Mouse (Mus musculus): ENCODE data around the gene Lhfp. TPM values are rescaled to one million over a fixed set of nuclear protein-coding genes. Genes with fewer than 3 reads are reported as not detected.
"Not testable (repeated sequence)": the region's sequence is repeated elsewhere in the genome, so short reads cannot be mapped to it uniquely, and the experiment has no call there.

Lhfp gene
- polyA plus RNA-seq, 1 experiment from 2014 or later, result 34.9 TPM

- ATAC-seq (ENCODE audit: low read depth); H3K36me3 ChIP-seq (ENCODE audit: control insufficient read depth, insufficient read depth, low read length); H3K4me1 ChIP-seq (ENCODE audit: control insufficient read depth, insufficient read depth, low read length); H3K9me3 ChIP-seq (ENCODE audit: control insufficient read depth, low read length); H3K4me3 ChIP-seq (ENCODE audit: low read depth, low read length); H3K27me3 ChIP-seq (ENCODE audit: control insufficient read depth, insufficient read depth, low read length); H3K4me2 ChIP-seq (ENCODE audit: low read depth, low read length); H3K9ac ChIP-seq (replicated peaks; ENCODE audit: low read depth, low read length); H3K27ac ChIP-seq (ENCODE audit: low read depth, low read length): not testable (repeated sequence)
- 89% methylated on average over 9 of the region's 9 CpGs for WGBS
Measured at GRCm38 (mm10) chr3:53232411-53232810, 191.1 kb downstream of the Lhfp start.

- Histone ChIP-seq H3K4me2 (ENCODE audit: low read depth, low read length) (no peak overlapping the region), H3K4me3 (ENCODE audit: low read depth, low read length) (no peak overlapping the region), H3K9me3 (ENCODE audit: control insufficient read depth, low read length) (no peaks in the 10 kb centered on the region), H3K4me1 (ENCODE audit: control insufficient read depth, insufficient read depth, low read length) (0 out of 2 replicates have a peak, but pooled peaks cover 2% of the 10 kb centered on the region), H3K36me3 (ENCODE audit: control insufficient read depth, insufficient read depth, low read length) (no peaks in the 10 kb centered on the region), H3K27me3 (ENCODE audit: control insufficient read depth, insufficient read depth, low read length) (no peaks in the 10 kb centered on the region), H3K9ac (replicated peaks; ENCODE audit: low read depth, low read length) (no peak overlapping the region), H3K27ac (ENCODE audit: low read depth, low read length) (no peak overlapping the region)
- no peak for ATAC-seq (ENCODE audit: low read depth)
Measured at GRCm38 (mm10) chr3:53234689-53235088, 193.4 kb downstream of the Lhfp start.

GRCm38 (mm10) chr3:53236471-53236870 lies 195.1 kb downstream of the Lhfp start:
- H3K36me3 ChIP-seq (ENCODE audit: control insufficient read depth, insufficient read depth, low read length), result no peaks in the 10 kb centered on the region
- H3K9me3 ChIP-seq (ENCODE audit: control insufficient read depth, low read length), result no peaks in the 10 kb centered on the region
- H3K27ac ChIP-seq (ENCODE audit: low read depth, low read length), result no peak overlapping the region
- H3K4me2 ChIP-seq (ENCODE audit: low read depth, low read length), result no peak overlapping the region
- no peak overlapping the region for H3K9ac ChIP-seq (replicated peaks; ENCODE audit: low read depth, low read length)
- H3K4me1 ChIP-seq (ENCODE audit: control insufficient read depth, insufficient read depth, low read length), result no peaks in the 10 kb centered on the region
- no peaks in the 10 kb centered on the region for H3K27me3 ChIP-seq (ENCODE audit: control insufficient read depth, insufficient read depth, low read length)
- no peak for ATAC-seq (ENCODE audit: low read depth)
- 84% methylated on average over 4 of the region's 4 CpGs for WGBS
- no peak overlapping the region for H3K4me3 ChIP-seq (ENCODE audit: low read depth, low read length)

GRCm38 (mm10) chr3:53240150-53240549 lies 198.8 kb downstream of the Lhfp start:
- 98% methylated on average over 3 of the region's 3 CpGs for WGBS
- Histone ChIP-seq H3K27ac (ENCODE audit: low read depth, low read length) (no peak overlapping the region), H3K4me2 (ENCODE audit: low read depth, low read length) (no peak overlapping the region), H3K36me3 (ENCODE audit: control insufficient read depth, insufficient read depth, low read length) (no peaks in the 10 kb centered on the region), H3K9ac (replicated peaks; ENCODE audit: low read depth, low read length) (no peak overlapping the region), H3K27me3 (ENCODE audit: control insufficient read depth, insufficient read depth, low read length) (no peaks in the 10 kb centered on the region), H3K4me3 (ENCODE audit: low read depth, low read length) (no peak overlapping the region), H3K9me3 (ENCODE audit: control insufficient read depth, low read length) (no peaks in the 10 kb centered on the region), H3K4me1 (ENCODE audit: control insufficient read depth, insufficient read depth, low read length) (no peaks in the 10 kb centered on the region)
- ATAC-seq (ENCODE audit: low read depth), result no peak

- Histone ChIP-seq H3K4me3 (ENCODE audit: low read depth, low read length) (no peak overlapping the region), H3K9me3 (ENCODE audit: control insufficient read depth, low read length) (no peaks in the 10 kb centered on the region), H3K4me1 (ENCODE audit: control insufficient read depth, insufficient read depth, low read length) (peaks cover 7% of the 10 kb centered on the region; the same call in 1 of the 2 replicates), H3K27me3 (ENCODE audit: control insufficient read depth, insufficient read depth, low read length) (no peaks in the 10 kb centered on the region), H3K9ac (replicated peaks; ENCODE audit: low read depth, low read length) (no peak overlapping the region), H3K27ac (ENCODE audit: low read depth, low read length) (no peak overlapping the region), H3K4me2 (ENCODE audit: low read depth, low read length) (no peak overlapping the region), H3K36me3 (ENCODE audit: control insufficient read depth, insufficient read depth, low read length) (no peaks in the 10 kb centered on the region)
- 90% methylated on average over 9 of the region's 9 CpGs for WGBS
- no peak for ATAC-seq (ENCODE audit: low read depth)
Measured at GRCm38 (mm10) chr3:53245571-53246208, 204.4 kb downstream of the Lhfp start.

GRCm38 (mm10) chr3:53247102-53247501 lies 205.8 kb downstream of the Lhfp start:
- Histone ChIP-seq H3K4me1 (ENCODE audit: control insufficient read depth, insufficient read depth, low read length) (peaks cover 7% of the 10 kb centered on the region; the same call in 1 of the 2 replicates), H3K4me3 (ENCODE audit: low read depth, low read length) (no peak overlapping the region), H3K9ac (replicated peaks; ENCODE audit: low read depth, low read length) (no peak overlapping the region), H3K9me3 (ENCODE audit: control insufficient read depth, low read length) (no peaks in the 10 kb centered on the region), H3K27ac (ENCODE audit: low read depth, low read length) (no peak overlapping the region), H3K36me3 (ENCODE audit: control insufficient read depth, insufficient read depth, low read length) (no peaks in the 10 kb centered on the region), H3K27me3 (ENCODE audit: control insufficient read depth, insufficient read depth, low read length) (no peaks in the 10 kb centered on the region), H3K4me2 (ENCODE audit: low read depth, low read length) (no peak overlapping the region)
- no peak for ATAC-seq (ENCODE audit: low read depth)
- WGBS, result 81% methylated on average over 3 of the region's 3 CpGs

- Histone ChIP-seq H3K27ac (ENCODE audit: low read depth, low read length) (no peak overlapping the region), H3K4me3 (ENCODE audit: low read depth, low read length) (no peak overlapping the region), H3K4me1 (ENCODE audit: control insufficient read depth, insufficient read depth, low read length) (peaks cover 7% of the 10 kb centered on the region; the same call in 1 of the 2 replicates), H3K9me3 (ENCODE audit: control insufficient read depth, low read length) (no peaks in the 10 kb centered on the region), H3K36me3 (ENCODE audit: control insufficient read depth, insufficient read depth, low read length) (no peaks in the 10 kb centered on the region), H3K9ac (replicated peaks; ENCODE audit: low read depth, low read length) (no peak overlapping the region), H3K4me2 (ENCODE audit: low read depth, low read length) (no peak overlapping the region), H3K27me3 (ENCODE audit: control insufficient read depth, insufficient read depth, low read length) (no peaks in the 10 kb centered on the region)
- no peak for ATAC-seq (ENCODE audit: low read depth)
- WGBS, result 32% methylated on average over 10 of the region's 10 CpGs
Measured at GRCm38 (mm10) chr3:53248158-53248874, 207.0 kb downstream of the Lhfp start.

GRCm38 (mm10) chr3:53252556-53252955 lies 211.2 kb downstream of the Lhfp start:
- ATAC-seq (ENCODE audit: low read depth), result no peak
- no peak overlapping the region for H3K4me2 ChIP-seq (ENCODE audit: low read depth, low read length)
- 93% methylated on average over 5 of the region's 5 CpGs for WGBS

GRCm38 (mm10) chr3:53253223-53253832 lies 212.0 kb downstream of the Lhfp start:
- no peak overlapping the region for H3K4me3 ChIP-seq (ENCODE audit: low read depth, low read length)
- H3K9me3 ChIP-seq (ENCODE audit: control insufficient read depth, low read length), result no peaks in the 10 kb centered on the region
- no peak overlapping the region for H3K27ac ChIP-seq (ENCODE audit: low read depth, low read length)
- WGBS, result 23% methylated on average over 5 of the region's 5 CpGs
- H3K36me3 ChIP-seq (ENCODE audit: control insufficient read depth, insufficient read depth, low read length), result no peaks in the 10 kb centered on the region
- H3K4me1 ChIP-seq (ENCODE audit: control insufficient read depth, insufficient read depth, low read length), result peaks cover 11% of the 10 kb centered on the region
- H3K27me3 ChIP-seq (ENCODE audit: control insufficient read depth, insufficient read depth, low read length), result no peaks in the 10 kb centered on the region
- no peak overlapping the region for H3K9ac ChIP-seq (replicated peaks; ENCODE audit: low read depth, low read length)
- no peak overlapping the region for H3K4me2 ChIP-seq (ENCODE audit: low read depth, low read length)
- no peak for ATAC-seq (ENCODE audit: low read depth)

More at GRCm38 (mm10) chr3:53252556-53252955, 211.2 kb downstream of the Lhfp start:
- Histone ChIP-seq H3K4me3 (ENCODE audit: low read depth, low read length) (no peak overlapping the region), H3K27ac (ENCODE audit: low read depth, low read length) (no peak overlapping the region), H3K27me3 (ENCODE audit: control insufficient read depth, insufficient read depth, low read length) (no peaks in the 10 kb centered on the region), H3K36me3 (ENCODE audit: control insufficient read depth, insufficient read depth, low read length) (no peaks in the 10 kb centered on the region), H3K9me3 (ENCODE audit: control insufficient read depth, low read length) (no peaks in the 10 kb centered on the region), H3K9ac (replicated peaks; ENCODE audit: low read depth, low read length) (no peak overlapping the region), H3K4me1 (ENCODE audit: control insufficient read depth, insufficient read depth, low read length) (peaks cover 15% of the 10 kb centered on the region)
